Mouse (Mus musculus): ENCODE results near the gene Cfap299. TPM values are rescaled to one million over a fixed set of nuclear protein-coding genes. Genes with fewer than 3 reads are reported as not detected.

The Cfap299 gene
- total and polyA plus RNA-seq, 3 experiments, result not detected

DNA sequence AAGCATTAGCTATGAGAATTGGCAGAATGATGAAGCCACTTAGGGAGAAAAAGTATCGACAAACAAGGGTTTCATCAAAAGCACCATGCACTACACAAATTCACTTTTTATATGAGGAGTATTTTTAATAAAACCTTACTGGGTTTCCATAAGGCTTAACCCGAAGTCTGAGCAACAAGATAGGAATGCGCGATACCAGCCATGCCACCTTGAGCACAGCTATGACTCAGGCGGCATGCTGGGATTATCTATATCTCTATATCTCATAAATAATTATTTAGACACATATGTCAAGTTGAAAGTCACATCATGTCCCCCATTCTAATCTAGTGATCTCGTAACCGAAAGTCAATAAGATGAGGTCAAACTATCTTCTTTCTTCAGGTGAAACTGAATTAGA, 453.0 kb downstream of the Cfap299 start:
- no peaks in the 10 kb centered on the region for H3K4me1 ChIP-seq (ENCODE audit: control insufficient read depth in 1 of 2, insufficient read depth in 2 of 2)
- no peaks in the 10 kb centered on the region for H3K27me3 ChIP-seq (replicated peaks)
- no peaks in the 10 kb centered on the region for H3K9me3 ChIP-seq (replicated peaks; ENCODE audit: low read length)
- H3K4me2 ChIP-seq (ENCODE audit: insufficient read depth, low read depth, poor library complexity, severe bottlenecking), result no peak overlapping the region
- no peak for TF ChIP-seq MAX (IDR thresholded peaks at IDR 0.05; ENCODE audit: low read length)
- no peak for TF ChIP-seq UBTF (IDR thresholded peaks at IDR 0.05; ENCODE audit: low read depth, low read length)
- no peak for TF ChIP-seq SIN3A (IDR thresholded peaks at IDR 0.05; ENCODE audit: low read length)
- H3K27ac ChIP-seq (ENCODE audit: insufficient read depth, low read depth), result no peak overlapping the region
- no peak overlapping the region for H3K9ac ChIP-seq (ENCODE audit: insufficient read depth, low read depth)
- no peaks in the 10 kb centered on the region for H3K79me2 ChIP-seq (replicated peaks; ENCODE audit: control insufficient read depth, extremely low read depth, insufficient read depth, poor library complexity, severe bottlenecking)
- DNase-seq (ENCODE audit: extremely low read depth), result no peak
- dilution Hi-C loops (cut with MboI; ENCODE audit: extremely low pct_ligation_motif_present, extremely low pct_unique_long_range_greater_than_20kb, low sequenced_read_pairs), result no loop called here
- no peaks in the 10 kb centered on the region for H3K36me3 ChIP-seq (replicated peaks in 1 of 2; ENCODE audit: control insufficient read depth in 1 of 2, insufficient read depth in 1 of 2, low read length in 1 of 2)
- no peak overlapping the region for H3K4me3 ChIP-seq (replicated peaks in 1 of 3; ENCODE audit: low read depth in 2 of 3, low read length in 2 of 3, poor library complexity in 1 of 3)
- in situ Hi-C loops (cut with MboI; ENCODE audit: low pct_ligation_motif_present, low pct_unique_long_range_greater_than_20kb, low sequenced_read_pairs), result no loop called here

DNA sequence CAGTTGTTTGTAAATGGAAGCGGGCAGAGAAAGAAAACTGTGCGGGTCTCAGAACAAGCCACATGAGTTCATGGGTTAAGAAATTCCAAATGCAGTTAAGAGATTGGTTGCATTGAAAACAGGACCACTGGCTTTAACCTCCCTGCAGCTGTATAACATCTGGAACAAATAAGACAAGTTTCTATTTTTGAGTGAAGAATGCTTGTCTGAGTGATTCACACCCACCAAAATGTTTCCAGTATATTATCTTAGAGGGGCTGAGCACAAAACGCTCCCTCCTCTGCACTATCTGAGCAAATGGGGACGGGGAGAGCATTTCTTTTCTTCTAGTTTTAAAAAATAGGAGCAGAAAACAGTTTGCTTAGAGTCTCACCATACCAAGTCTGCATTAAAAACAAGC, 458.6 kb downstream of the Cfap299 start:
- Histone ChIP-seq H3K9ac (ENCODE audit: insufficient read depth, low read depth) (no peak overlapping the region), H3K27me3 (replicated peaks) (no peaks in the 10 kb centered on the region), H3K4me2 (ENCODE audit: insufficient read depth, low read depth, poor library complexity, severe bottlenecking) (no peak overlapping the region), H3K36me3 (replicated peaks in 1 of 2; ENCODE audit: control insufficient read depth in 1 of 2, insufficient read depth in 1 of 2, low read length in 1 of 2) (no peaks in the 10 kb centered on the region), H3K9me3 (replicated peaks; ENCODE audit: low read length) (no peaks in the 10 kb centered on the region), H3K27ac (ENCODE audit: insufficient read depth, low read depth) (no peak overlapping the region), H3K4me3 (replicated peaks in 1 of 3; ENCODE audit: low read depth in 2 of 3, low read length in 2 of 3, poor library complexity in 1 of 3) (no peak overlapping the region), H3K4me1 (ENCODE audit: control insufficient read depth in 1 of 2, insufficient read depth in 2 of 2) (no peaks in the 10 kb centered on the region), H3K79me2 (replicated peaks; ENCODE audit: control insufficient read depth, extremely low read depth, insufficient read depth, poor library complexity, severe bottlenecking) (no peaks in the 10 kb centered on the region)
- no peak for TF ChIP-seq SIN3A (IDR thresholded peaks at IDR 0.05; ENCODE audit: low read length)
- TF ChIP-seq ZNF384 (IDR thresholded peaks at IDR 0.05; ENCODE audit: low read depth, low read length), result no peak
- TF ChIP-seq UBTF (IDR thresholded peaks at IDR 0.05; ENCODE audit: low read depth, low read length), result no peak
- no peak for TF ChIP-seq NRF1 (IDR thresholded peaks at IDR 0.05; ENCODE audit: low read depth, low read length)
- no peak for TF ChIP-seq USF2 (conservative IDR thresholded peaks at IDR 0.05; ENCODE audit: low read depth, low read length)
- no peak for TF ChIP-seq IRF4 (IDR thresholded peaks at IDR 0.05; ENCODE audit: low read depth, low read length)
- TF ChIP-seq TCF12 (IDR thresholded peaks at IDR 0.05; ENCODE audit: low read depth, low read length), result no peak
- no peak for TF ChIP-seq MAX (IDR thresholded peaks at IDR 0.05; ENCODE audit: low read length)
- no peak for TF ChIP-seq E2F4 (IDR thresholded peaks at IDR 0.05; ENCODE audit: insufficient replicate concordance, low read depth, low read length)
- TF ChIP-seq KAT2A (IDR thresholded peaks at IDR 0.05; ENCODE audit: insufficient replicate concordance, low read length), result no peak
- TF ChIP-seq MAZ (IDR thresholded peaks at IDR 0.05; ENCODE audit: low read depth, low read length), result no peak
- TF ChIP-seq SMC3 (IDR thresholded peaks at IDR 0.05; ENCODE audit: low read depth, low read length), result no peak
- no peak for TF ChIP-seq USF1 (IDR thresholded peaks at IDR 0.05; ENCODE audit: low read depth, low read length)
- no peak for TF ChIP-seq CHD1 (IDR thresholded peaks at IDR 0.05; ENCODE audit: low read depth, low read length)
- TF ChIP-seq MXI1 (IDR thresholded peaks at IDR 0.05; ENCODE audit: low read depth, low read length), result no peak
- TF ChIP-seq ELF1 (IDR thresholded peaks at IDR 0.05; ENCODE audit: low read depth, low read length), result no peak
- dilution Hi-C loops (cut with MboI; ENCODE audit: extremely low pct_ligation_motif_present, extremely low pct_unique_long_range_greater_than_20kb, low sequenced_read_pairs), result no loop called here
- in situ Hi-C loops (cut with MboI; ENCODE audit: low pct_ligation_motif_present, low pct_unique_long_range_greater_than_20kb, low sequenced_read_pairs), result no loop called here
- DNase-seq (ENCODE audit: extremely low read depth), result no peak
